Mouse (Mus musculus) layer of hippocampus, postnatal 36 days (tissue): Measurements from ENCODE around the gene Col5a1. TPM values are rescaled to one million over a fixed set of nuclear protein-coding genes. Genes with fewer than 3 reads are reported as not detected.

Source experiments
- DNase-seq, 2 experiments: peaks; one replicate each; pipeline ENCODE4 v3.0.0; 2022
- total RNA-seq, 2 experiments: library from RNA; stranded (reverse); gene quantifications; 2 replicates each; pipeline ENCODE4 v1.2.3; 2021

The Col5a1 gene
- total RNA-seq, 2 experiments from 2014 or later, result 3.6 to 3.9 TPM

DNA sequence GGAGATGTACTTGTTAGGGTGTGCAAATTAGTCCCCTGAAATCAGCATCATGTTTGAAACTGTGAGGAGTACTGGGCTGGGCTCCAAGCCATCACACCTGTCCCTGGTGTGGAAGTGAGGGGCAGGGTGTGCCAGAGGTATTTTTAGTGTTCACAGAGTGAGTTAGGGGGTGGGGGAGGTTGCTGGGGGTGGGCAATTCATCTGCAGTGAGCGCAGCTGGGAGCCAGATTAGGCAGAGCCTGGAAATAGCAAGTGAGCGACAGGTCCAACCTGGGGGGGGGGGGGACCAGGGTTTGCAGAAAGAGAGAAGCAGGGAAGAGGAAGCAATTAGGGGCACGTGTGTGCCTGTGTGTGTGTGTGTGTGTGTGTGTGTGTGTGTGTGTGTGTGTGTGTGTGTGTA is 89.6 kb downstream of the Col5a1 start:
- no peak for DNase-seq

DNA sequence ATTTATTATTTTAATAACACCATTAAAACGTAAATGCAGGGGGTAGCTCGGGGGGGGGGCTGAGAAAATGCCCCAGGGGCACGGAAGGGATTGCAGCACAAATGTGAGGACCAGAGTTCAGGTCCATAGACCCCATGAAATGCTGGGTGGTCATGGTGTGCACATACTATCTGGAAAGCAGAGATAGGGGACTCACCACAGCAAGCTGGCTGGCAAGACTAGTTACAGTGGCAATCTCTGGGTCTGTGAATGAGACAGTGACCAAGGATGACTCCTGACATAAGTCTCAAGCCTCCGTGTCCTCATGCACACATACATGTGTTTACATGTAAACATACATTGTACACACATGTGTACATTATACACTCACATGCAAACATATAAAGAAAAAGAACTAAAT is 90.3 kb downstream of the Col5a1 start:
- DNase-seq, result no peak

DNA sequence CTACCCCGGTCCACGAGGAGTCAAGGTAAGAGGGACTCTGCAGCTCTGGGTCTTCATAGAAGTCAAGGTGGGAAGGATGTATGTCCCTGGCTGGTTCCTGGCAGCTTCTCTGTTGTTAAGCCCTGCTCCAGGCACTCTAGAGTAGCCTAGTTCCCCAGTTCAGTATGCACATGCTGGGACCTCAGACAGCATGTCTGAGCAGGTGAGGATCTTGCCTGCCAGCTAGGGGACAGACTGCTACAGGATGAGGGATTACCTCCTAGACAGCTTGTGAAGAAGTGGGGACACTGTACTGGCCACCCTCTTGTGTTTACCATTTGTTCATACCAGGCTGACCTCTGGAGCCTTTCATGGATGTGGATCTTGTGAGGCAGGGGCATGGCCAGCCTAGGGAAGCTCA is 94.8 kb downstream of the Col5a1 start:
- DNase-seq, result no peak

DNA sequence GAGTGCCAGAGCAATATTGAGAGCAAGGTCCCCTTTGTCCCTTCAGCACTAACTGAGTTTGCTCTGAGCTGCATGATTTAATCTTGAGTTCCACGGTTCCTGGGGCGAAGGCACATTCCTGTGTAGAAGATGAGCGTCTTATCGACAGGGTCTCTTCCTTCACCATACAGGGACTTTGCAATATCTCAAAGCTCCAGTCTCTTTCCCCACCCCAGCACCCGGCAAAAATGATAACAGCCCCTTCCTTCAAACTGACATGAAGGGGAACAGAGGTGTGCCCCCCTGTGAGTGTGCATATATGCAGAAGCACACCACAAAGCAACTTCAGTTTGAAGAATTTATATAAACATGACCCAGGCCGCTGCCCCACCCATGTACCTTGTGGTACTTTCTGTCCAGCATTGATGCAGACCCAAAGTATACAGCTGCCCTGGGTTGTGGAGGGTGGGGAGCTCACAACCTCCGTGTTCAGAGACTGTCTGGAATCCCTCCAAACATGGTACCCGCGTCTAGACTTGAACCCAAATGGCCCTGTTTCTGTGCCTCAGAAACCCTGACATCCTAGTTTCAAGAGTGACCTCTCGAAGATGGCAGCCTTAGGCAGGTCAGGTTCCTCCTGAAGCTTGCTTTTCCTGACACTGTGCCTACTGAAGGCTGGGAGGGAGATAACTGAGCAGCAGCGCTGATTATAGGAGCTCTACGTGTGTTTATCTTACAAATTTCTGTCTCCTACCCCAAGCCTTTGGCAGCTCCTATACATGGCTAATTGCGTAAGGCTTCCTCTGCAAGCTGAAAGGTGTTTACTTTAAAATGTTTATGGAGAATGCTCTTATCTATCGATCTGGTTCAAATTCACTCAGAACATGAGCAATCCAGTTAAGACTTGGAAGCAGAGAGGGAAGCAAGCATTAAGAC is 95.7 kb downstream of the Col5a1 start:
- DNase-seq, result no peak

DNA sequence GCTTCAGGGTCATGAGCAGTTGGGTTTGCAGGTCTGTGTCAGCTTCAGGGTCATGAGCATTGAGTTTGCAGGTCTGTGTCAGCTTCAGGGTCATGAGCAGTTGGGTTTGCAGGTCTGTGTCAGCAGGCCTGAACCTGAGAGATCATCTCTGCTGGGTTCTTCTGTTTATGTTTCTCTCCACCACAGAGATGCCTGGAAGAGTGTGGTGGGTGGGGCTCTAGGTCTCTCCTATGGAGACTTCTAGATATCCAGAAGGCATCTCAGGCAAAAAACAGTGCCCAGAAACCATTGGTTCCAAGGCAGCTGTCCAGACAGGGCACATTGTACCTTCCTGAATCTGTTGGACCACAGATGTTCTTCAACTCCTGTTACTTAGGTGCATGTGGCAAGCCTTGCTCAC is 96.9 kb downstream of the Col5a1 start:
- no peak for DNase-seq

DNA sequence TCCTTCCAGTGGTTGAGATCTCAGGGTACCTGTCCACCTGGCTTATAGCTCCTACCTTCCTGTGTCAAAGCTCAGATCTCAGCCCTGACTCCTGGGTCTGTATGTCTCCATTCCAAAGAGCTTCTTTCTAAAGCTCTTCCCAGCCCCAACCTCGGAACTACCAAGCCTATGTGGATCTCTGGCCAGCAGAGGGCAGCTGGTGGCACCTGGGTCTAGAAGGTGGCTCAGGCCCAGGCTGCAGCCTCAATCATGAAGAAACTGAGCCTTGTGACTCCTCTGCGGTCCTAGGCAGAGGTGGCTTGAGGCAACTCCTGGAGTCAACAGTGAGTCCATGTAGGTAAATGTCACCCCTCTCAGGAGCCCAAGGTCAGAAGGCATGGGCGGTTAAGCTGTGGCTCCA is 97.7 kb downstream of the Col5a1 start:
- DNase-seq, result peak; percentile 11 to 15

DNA sequence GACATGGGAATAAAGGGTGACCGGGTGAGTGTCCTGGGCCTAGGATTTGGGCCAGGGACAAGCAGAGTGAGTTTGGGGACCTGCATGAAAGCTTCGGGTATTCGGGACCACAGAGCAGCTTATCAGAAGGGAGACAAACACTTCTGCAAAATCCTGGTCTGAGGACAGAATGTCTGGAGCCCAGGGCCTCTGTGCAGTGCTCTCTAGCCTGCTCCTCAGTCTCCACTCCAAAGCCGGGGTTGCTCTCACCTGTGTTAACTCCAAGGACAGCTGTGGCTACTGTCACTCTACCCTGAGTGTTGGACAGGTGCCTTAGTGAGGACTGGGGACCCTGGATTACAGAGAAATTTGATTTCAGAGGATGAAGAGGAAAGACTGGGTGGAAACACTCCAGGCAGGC is 100.5 kb downstream of the Col5a1 start:
- DNase-seq, result no peak

DNA sequence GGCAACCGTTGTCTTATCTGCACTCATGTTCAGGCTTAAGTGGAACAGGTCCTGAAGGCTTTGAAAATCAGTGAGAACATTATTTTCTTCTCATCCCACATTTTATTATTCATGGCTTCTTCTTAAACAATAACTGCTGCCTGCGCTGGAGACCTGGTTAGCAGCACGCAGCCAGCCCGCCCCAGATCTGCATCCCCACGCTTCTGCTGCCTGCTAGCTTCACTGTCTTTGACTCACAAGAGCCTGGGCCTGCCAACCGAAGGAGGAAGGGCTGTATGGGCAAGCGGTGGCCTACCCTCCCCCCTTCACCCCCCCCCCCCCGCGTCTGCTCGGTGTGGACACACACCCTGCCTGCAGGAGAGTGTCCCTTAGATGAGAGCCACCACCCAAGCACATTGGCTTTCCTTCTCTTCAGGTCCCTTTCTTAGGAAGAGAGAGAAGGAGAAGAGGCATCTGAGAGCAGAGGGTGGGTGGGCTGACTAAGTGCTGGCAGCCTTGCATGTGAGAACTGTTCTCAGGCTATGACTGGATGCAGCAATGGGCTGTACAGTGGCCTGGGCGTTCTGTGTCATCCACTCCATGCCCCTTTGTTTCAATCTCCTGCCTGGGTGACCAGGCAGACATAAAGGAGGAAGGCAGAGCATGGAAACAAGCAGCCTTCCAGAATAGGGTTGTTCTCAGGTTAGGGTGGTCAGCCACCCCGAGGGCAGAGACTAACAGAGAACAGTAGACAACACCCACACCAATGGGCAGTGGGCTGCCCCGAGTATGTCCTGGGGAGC is 104.4 kb downstream of the Col5a1 start:
- no peak for DNase-seq

DNA sequence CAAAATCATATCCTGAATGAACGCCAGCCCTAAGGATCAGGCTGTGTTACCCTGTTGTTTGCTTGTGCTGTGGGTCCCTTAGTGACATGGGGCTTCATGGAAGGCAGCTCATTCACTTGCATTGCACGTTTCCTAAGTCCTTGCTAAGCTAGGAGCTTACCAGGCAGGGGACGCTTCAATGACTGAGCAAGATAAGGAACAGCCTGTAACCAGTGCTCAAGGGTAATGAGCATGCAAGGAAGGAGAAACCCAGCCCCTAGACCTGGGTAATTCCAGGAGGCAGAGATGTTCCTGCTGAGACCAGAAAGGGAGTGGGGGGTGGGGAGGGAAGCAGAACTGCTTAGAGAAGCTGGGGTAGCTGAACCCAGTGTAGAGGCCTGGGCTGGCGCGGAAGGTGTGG is 107.2 kb downstream of the Col5a1 start:
- no peak for DNase-seq

DNA sequence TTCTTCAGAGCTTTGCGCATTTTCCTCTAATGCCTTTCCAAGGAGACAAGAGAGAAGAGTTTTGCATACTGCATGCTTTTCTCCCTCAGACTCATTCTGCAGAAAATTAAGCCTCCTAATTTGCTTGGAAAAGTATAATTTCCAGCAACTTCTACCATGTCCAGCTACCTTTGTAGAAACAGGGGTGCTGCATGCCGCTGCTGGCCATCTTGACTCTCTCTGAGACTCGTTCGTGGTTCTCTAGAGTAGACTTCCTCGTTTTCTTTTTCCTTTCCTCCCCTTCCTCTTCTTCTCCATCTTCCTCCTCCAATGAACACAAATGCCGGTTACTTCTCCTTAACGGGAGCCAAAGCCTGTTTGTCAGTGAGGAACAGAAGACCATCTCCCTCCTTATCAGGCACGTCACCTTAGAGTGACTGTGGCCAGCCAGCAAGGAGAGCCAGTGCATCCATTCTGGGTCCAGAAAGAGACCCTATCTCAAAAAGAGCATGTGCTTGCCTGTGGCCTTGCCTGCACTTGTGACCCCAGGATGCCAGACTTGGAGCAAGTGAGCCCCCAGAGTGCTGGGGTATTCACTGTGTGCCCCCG is 113.9 kb downstream of the Col5a1 start:
- no peak for DNase-seq

DNA sequence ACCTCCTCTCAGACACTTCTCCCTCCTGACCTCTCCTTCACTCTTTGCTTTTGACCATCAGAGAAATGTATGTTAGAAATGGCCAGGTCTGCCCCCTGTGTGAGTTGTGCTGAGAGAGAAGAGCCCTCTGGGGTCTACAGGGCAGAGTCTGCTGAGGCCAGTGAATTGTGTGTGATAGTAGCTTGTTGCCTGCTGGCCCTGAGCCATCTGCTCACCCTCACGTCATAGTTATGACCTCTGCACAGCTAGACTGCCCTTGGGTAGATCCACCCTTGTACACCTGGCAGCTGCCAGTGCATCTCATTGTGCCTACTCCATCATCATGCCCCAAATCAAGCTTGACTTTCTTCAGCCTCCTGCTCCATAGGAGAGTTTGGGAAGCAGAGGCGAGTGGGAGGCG is 114.4 kb downstream of the Col5a1 start:
- no peak for DNase-seq

DNA sequence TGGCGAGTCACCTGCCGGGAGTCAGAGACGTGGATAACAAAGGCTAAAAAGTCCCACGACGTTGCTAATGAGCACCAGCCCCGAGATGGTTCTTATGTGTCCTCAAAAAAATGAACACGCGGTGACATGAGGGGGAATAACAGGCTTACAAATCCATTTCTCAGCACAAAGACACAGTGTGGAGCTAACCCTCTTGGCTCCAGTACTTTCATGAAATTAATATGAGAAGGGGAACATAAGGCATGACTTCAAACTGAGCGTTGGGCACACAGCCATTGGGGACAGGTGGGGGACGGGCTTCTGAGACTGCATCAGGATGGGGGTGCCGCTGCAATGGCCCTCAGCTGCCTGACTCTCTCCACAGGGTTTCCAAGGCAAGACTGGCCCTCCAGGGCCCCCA is 115.0 kb downstream of the Col5a1 start:
- peak in 1 of 2 experiments; percentile 15 for DNase-seq

DNA sequence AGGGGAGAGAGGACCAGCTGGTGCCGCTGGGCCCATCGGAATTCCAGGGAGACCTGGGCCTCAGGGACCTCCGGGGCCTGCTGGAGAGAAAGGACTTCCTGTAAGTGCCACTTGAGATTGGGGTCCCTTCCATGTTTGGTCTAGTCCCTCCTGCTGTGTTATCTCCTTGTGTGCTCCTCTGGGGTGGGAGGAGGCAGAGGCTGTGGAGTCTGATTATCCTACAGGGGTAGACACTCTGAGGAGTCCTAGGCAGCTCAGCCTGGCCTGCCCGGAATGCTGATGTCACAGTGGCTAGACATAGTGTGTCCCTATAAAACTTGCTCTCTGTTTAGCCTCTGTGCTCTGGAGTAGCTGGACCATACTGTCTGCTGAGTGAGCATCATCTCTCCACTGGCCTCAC is 119.0 kb downstream of the Col5a1 start:
- no peak for DNase-seq

DNA sequence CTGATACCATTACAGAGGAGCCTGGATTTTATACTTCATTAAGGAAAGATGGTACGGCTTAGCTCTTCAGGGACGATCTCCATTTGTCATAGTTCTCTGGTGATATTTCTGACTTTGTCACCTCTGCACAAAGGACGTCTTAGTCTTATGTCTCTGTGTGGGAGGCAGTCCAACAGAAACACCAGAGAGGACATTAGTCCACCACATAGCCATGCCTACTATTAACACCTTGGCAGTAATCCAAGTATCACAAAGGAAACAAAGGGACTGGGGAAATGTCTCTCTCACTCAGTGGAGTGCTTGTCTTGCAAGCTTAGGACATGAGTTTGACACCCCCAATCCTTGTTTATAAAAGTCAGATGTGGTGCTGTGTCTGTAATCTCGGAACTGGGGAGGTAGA is 122.0 kb downstream of the Col5a1 start:
- no peak for DNase-seq

DNA sequence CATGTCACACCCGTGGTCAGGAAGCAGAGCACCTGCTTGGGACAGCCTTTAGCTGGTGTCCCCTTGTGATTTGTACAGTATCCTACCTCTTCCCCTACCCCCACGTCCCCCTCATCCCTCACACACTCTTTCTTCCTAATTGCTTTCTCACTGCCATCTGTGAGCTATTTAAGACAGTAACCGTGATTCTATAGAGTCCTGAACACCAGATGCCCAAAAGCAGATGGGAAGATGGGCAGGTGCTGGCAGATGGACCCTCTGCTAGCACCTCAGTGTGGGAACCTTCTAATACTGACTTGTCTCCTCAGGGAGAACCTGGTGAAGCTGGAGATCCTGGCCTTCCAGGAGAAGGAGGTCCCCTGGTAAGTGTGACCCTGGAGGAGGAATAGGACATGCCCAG is 126.1 kb downstream of the Col5a1 start:
- no peak for DNase-seq

DNA sequence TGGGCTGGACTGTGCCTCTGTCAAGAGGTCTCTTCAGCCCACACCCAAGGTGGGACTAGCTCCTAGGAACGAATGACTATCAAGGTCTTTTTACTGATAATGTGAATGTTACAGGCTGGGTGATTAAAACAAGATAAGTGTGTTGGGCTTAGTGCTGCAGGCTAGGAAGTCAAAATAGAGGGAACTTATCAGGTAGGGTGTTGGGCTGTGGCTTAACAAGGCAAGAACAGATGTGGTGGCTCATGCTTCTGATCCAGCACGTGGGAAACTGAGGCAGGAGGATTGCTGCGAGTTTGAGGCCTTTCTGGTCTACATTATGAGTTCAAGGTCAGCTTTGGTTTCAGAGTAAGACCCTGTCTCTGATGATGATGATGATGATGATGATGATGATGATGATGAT is 128.6 kb downstream of the Col5a1 start:
- DNase-seq, result no peak

DNA sequence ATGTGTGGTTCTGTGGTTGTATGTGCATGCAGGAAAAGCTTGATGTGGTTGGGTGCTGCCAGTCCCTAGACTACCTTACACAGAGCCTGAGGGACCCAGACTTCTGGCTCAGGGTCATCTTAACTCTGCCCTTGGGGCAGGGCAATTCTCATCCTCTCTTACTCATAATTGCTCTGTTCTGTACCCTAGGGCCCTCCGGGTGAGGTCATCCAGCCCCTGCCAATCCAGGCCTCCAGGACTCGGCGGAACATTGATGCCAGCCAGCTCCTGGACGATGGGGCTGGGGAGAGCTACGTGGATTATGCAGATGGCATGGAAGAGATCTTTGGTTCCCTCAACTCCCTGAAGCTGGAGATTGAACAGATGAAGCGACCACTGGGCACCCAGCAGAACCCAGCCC is 138.2 kb downstream of the Col5a1 start:
- DNase-seq, result no peak

DNA sequence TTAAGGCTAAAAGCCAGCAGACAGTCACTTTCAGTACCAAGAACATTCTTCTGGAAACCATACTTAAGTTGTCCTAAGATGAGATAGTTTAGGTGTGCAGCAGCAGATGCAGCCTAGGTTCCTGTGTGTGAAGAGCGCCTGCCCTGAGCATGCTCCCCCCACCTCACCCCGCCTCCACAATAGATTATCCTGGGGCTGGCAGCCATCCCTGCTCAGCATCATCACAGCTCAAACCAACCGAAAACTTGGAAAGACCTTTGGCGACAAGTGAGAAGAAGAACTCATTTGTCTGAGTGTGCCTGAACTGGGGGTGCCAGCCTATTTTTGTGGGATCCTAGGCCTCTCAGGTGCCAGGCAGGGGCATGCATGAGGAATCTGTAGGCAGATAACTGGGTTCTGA is 139.6 kb downstream of the Col5a1 start:
- DNase-seq, result no peak

DNA sequence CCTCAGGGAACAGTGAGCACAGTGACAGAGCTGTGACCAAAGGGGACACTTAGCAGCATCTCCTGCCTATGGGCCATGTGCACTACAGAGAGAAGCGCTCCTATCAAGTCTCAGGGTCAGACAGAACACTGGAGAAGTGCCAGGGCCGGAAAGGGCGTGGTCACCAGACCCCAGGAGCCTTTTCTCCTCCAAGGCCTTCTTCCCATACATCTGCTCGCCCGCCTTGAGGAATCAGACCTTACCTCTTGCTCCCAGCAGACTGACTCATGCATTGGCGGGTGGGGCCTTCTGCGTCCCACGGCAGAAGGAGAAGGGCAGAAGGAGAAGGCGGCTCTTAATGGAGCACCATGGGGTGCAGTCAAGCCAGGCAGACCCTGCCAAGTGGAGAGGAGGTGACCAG is 145.6 kb downstream of the Col5a1 start:
- no peak for DNase-seq

DNA sequence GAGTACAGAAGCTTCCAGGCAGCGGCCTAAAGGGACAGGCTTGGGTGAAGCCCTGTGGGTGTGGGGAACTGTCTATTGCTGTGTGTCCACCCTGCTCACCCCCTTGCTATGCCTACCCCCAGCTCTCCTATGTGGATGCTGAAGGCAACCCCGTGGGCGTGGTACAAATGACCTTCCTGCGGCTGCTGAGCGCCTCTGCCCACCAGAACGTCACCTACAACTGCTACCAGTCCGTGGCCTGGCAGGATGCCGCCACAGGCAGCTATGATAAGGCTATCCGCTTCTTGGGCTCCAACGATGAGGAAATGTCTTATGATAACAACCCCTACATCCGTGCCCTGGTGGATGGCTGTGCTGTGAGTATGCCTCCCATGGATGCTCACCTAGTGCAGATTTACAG is 146.2 kb downstream of the Col5a1 start:
- no peak for DNase-seq

DNA sequence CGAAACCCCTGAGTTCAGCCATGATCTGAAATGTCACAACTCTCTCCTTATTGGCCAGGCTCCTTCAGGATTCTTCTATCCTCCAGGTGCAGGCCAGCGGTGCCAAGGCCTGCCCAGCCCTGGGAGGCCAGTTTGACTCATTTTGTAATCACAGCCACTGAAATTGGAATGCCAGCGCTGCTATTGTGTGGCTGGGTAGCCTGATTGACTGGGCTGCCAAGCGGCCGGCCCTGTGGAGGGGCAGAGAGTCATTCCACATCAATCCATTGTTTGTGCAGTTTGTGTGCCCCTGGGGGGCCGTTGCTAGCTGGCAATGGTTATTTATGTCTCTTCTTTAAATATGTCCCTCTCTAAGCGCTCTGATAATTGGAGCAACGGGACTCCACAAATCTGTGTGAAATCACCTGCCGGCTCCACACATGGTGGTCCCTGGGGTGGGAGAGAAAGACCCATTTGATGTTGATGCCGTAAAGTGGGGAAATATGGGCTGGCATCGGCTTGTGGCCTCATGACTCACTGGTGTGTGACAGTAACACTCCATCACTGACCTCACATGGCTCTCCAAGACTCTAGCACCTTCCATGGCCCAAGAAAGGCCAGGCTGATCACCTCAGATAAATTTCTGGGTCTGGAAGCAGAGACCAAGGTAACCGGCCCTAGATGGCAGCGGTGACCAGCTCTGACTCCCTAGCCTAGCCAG is 147.9 kb downstream of the Col5a1 start:
- DNase-seq, result no peak

DNA sequence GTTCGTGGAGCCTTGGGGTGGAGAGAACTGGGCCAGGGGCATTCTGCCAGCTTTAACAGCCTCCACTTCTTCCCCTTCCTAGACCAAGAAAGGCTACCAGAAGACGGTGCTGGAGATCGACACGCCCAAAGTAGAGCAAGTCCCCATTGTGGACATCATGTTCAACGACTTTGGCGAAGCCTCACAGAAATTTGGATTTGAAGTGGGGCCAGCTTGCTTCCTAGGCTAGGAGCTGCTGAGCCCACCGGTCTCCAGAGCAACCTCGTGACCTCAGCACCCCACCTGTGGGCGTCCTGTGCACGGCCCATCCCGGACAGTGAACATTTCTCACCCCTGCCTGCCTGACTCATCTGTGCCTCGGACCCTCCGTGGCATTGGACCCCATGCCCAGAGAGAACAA is 150.6 kb downstream of the Col5a1 start:
- DNase-seq, result no peak
